Mouse (Mus musculus): ENCODE data around the gene Fam71a. TPM values are rescaled to one million over a fixed set of nuclear protein-coding genes. Genes with fewer than 3 reads are reported as not detected.
"Not testable (repeated sequence)": the region's sequence is repeated elsewhere in the genome, so short reads cannot be mapped to it uniquely, and the experiment has no call there.

Gene Fam71a
- total and polyA plus RNA-seq, 2 experiments from 2014 or later, result not detected

GRCm38 (mm10) chr1:191166189-191166588, 1.6 kb upstream of the Fam71a start:
- no peak overlapping the region for H3K4me3 ChIP-seq (ENCODE audit: low read depth, low read length)
- TF ChIP-seq CTCF (IDR thresholded peaks at IDR 0.05; ENCODE audit: low read depth), result no peak
- H3K27me3 ChIP-seq (ENCODE audit: insufficient read depth, low read length), result no peaks in the 10 kb centered on the region
- 81% methylated on average over 4 of the region's 4 CpGs for WGBS
- ATAC-seq (no peak), DNase-seq (no peak)
- H3K9ac ChIP-seq, result no peak overlapping the region
- no peak overlapping the region for H3K27ac ChIP-seq (ENCODE audit: low read depth, low read length)
- no peaks in the 10 kb centered on the region for H3K4me1 ChIP-seq (ENCODE audit: insufficient read depth)
- H3K36me3 ChIP-seq (ENCODE audit: insufficient read depth), result no peaks in the 10 kb centered on the region
- H3K9me3 ChIP-seq (ENCODE audit: low read length), result no peaks in the 10 kb centered on the region
- no peak overlapping the region for H3K4me2 ChIP-seq (ENCODE audit: low read depth)

- Histone ChIP-seq H3K4me1 (ENCODE audit: insufficient read depth) (no peaks in the 10 kb centered on the region), H3K4me3 (ENCODE audit: low read depth, low read length) (no peak overlapping the region), H3K4me2 (ENCODE audit: low read depth) (no peak overlapping the region), H3K36me3 (ENCODE audit: insufficient read depth) (no peaks in the 10 kb centered on the region), H3K9me3 (ENCODE audit: low read length) (no peaks in the 10 kb centered on the region), H3K27ac (ENCODE audit: low read depth, low read length) (no peak overlapping the region), H3K27me3 (ENCODE audit: insufficient read depth, low read length) (no peaks in the 10 kb centered on the region), H3K9ac (no peak overlapping the region)
- DNase-seq (no peak), ATAC-seq (no peak)
- TF ChIP-seq CTCF (IDR thresholded peaks at IDR 0.05; ENCODE audit: low read depth), result no peak
- WGBS, result 63% methylated on average over 3 of the region's 3 CpGs
Observed at GRCm38 (mm10) chr1:191154314-191154713, 10.3 kb downstream of the Fam71a start.

- no peak overlapping the region for H3K4me3 ChIP-seq (ENCODE audit: low read depth, low read length)
- TF ChIP-seq CTCF (IDR thresholded peaks at IDR 0.05; ENCODE audit: low read depth), result peak; percentile 72
Observed at GRCm38 (mm10) chr1:191153052-191153451, 11.6 kb downstream of the Fam71a start.

GRCm38 (mm10) chr1:191150924-191151605, 13.6 kb downstream of the Fam71a start:
- no peak for ATAC-seq
- TF ChIP-seq CTCF (IDR thresholded peaks at IDR 0.05; ENCODE audit: low read depth), result no peak
- WGBS, result 84% methylated on average over 8 of the region's 8 CpGs

More at GRCm38 (mm10) chr1:191153052-191153451, 11.6 kb downstream of the Fam71a start:
- ATAC-seq (no peak), DNase-seq (peak; percentile 29)
- Histone ChIP-seq H3K4me2 (ENCODE audit: low read depth) (no peak overlapping the region), H3K27me3 (ENCODE audit: insufficient read depth, low read length) (no peaks in the 10 kb centered on the region), H3K9ac (no peak overlapping the region), H3K36me3 (ENCODE audit: insufficient read depth) (no peaks in the 10 kb centered on the region), H3K4me1 (ENCODE audit: insufficient read depth) (no peaks in the 10 kb centered on the region), H3K9me3 (ENCODE audit: low read length) (no peaks in the 10 kb centered on the region), H3K27ac (ENCODE audit: low read depth, low read length) (no peak overlapping the region)
- 14% methylated on average over 4 of the region's 4 CpGs for WGBS

GRCm38 (mm10) chr1:191149489-191149888, 15.1 kb downstream of the Fam71a start:
- not testable (repeated sequence) for DNase-seq; H3K9me3 ChIP-seq (ENCODE audit: low read length); H3K27me3 ChIP-seq (ENCODE audit: insufficient read depth, low read length); H3K36me3 ChIP-seq (ENCODE audit: insufficient read depth); H3K4me3 ChIP-seq (ENCODE audit: low read depth, low read length); ATAC-seq; H3K9ac ChIP-seq; H3K4me1 ChIP-seq (ENCODE audit: insufficient read depth); H3K4me2 ChIP-seq (ENCODE audit: low read depth); H3K27ac ChIP-seq (ENCODE audit: low read depth, low read length)
- WGBS, result 86% methylated on average over 5 of the region's 5 CpGs

More at GRCm38 (mm10) chr1:191150924-191151605, 13.6 kb downstream of the Fam71a start:
- Histone ChIP-seq H3K4me2 (ENCODE audit: low read depth) (no peak overlapping the region), H3K9me3 (ENCODE audit: low read length) (no peaks in the 10 kb centered on the region), H3K27me3 (ENCODE audit: insufficient read depth, low read length) (no peaks in the 10 kb centered on the region), H3K36me3 (ENCODE audit: insufficient read depth) (no peaks in the 10 kb centered on the region), H3K27ac (ENCODE audit: low read depth, low read length) (no peak overlapping the region), H3K4me1 (ENCODE audit: insufficient read depth) (no peaks in the 10 kb centered on the region), H3K9ac (no peak overlapping the region), H3K4me3 (ENCODE audit: low read depth, low read length) (no peak overlapping the region)
- DNase-seq, result no peak

GRCm38 (mm10) chr1:191140983-191141382, 23.6 kb downstream of the Fam71a start:
- no peaks in the 10 kb centered on the region for H3K36me3 ChIP-seq (ENCODE audit: insufficient read depth)
- no peak overlapping the region for H3K4me2 ChIP-seq (ENCODE audit: low read depth)
- no peak overlapping the region for H3K27ac ChIP-seq (ENCODE audit: low read depth, low read length)
- no peak overlapping the region for H3K9ac ChIP-seq
- H3K4me1 ChIP-seq (ENCODE audit: insufficient read depth), result no peaks in the 10 kb centered on the region
- DNase-seq (no peak), ATAC-seq (no peak)
- H3K9me3 ChIP-seq (ENCODE audit: low read length), result no peaks in the 10 kb centered on the region
- WGBS, result 92% methylated on average over 8 of the region's 8 CpGs
- no peaks in the 10 kb centered on the region for H3K27me3 ChIP-seq (ENCODE audit: insufficient read depth, low read length)
- H3K4me3 ChIP-seq (ENCODE audit: low read depth, low read length), result no peak overlapping the region
- no peak for TF ChIP-seq CTCF (IDR thresholded peaks at IDR 0.05; ENCODE audit: low read depth)

- no peak for TF ChIP-seq CTCF (IDR thresholded peaks at IDR 0.05; ENCODE audit: low read depth)
- no peak for ATAC-seq
- WGBS, result 60% methylated on average over 7 of the region's 7 CpGs
Observed at GRCm38 (mm10) chr1:191138874-191139495, 25.6 kb downstream of the Fam71a start.

More at GRCm38 (mm10) chr1:191138874-191139495, 25.6 kb downstream of the Fam71a start:
- Histone ChIP-seq H3K9ac (no peak overlapping the region), H3K27me3 (ENCODE audit: insufficient read depth, low read length) (no peaks in the 10 kb centered on the region), H3K4me2 (ENCODE audit: low read depth) (no peak overlapping the region), H3K27ac (ENCODE audit: low read depth, low read length) (no peak overlapping the region), H3K4me1 (ENCODE audit: insufficient read depth) (no peaks in the 10 kb centered on the region), H3K9me3 (ENCODE audit: low read length) (no peaks in the 10 kb centered on the region), H3K36me3 (ENCODE audit: insufficient read depth) (no peaks in the 10 kb centered on the region), H3K4me3 (ENCODE audit: low read depth, low read length) (no peak overlapping the region)
- DNase-seq, result no peak
